Mouse (Mus musculus) CH12.LX (cell line): ENCODE measurements around the gene Gm44511. TPM values are rescaled to one million over a fixed set of nuclear protein-coding genes. Genes with fewer than 3 reads are reported as not detected.
A peak's percentile ranks its signal among the peaks of the same experiment; 100 is the strongest.

Experiments used
- DNase-seq: peaks from one replicate; pipeline ENCODE4 v3.0.0-alpha.2; 2013; ENCODE audit errors: extremely low read depth
- H3K27ac ChIP-seq: 2 replicates; pipeline ENCODE4 v1.5.1; 2012; ENCODE audit warnings: low read depth, mild to moderate bottlenecking, control low read depth, moderate library complexity; ENCODE audit not compliant: insufficient read depth
- H3K27me3 ChIP-seq: replicated peaks from 2 replicates; pipeline ENCODE3; 2012; ENCODE audit warnings: inconsistent platforms
- H3K36me3 ChIP-seq, 2 experiments: replicated peaks in 1 of 2; 2 replicates each; pipeline versions ENCODE3 to v1.6.1; 2012; ENCODE audit warnings: inconsistent platforms in 1 of 2, low read length in 1 of 2, mild to moderate bottlenecking in 1 of 2, mixed read lengths in 1 of 2, moderate library complexity in 1 of 2; ENCODE audit not compliant: control insufficient read depth in 1 of 2, insufficient read depth in 1 of 2
- H3K4me1 ChIP-seq, 2 experiments: 2 replicates each; pipeline ENCODE4 v1.6.1; 2012; ENCODE audit warnings: inconsistent platforms in 1 of 2, moderate library complexity in 1 of 2; ENCODE audit not compliant: insufficient read depth in 2 of 2, control insufficient read depth in 1 of 2
- H3K4me2 ChIP-seq: 2 replicates; pipeline ENCODE4 v1.6.1; 2012; ENCODE audit warnings: low read depth, mild to moderate bottlenecking, control low read depth; ENCODE audit not compliant: poor library complexity, insufficient read depth, severe bottlenecking
- H3K4me3 ChIP-seq, 3 experiments: fragments of 150-350 bp in 1 of 3; sonication (generic) in 1 of 3; replicated peaks in 1 of 3; 2 replicates each; pipeline versions ENCODE3 to v1.5.1; 2011 to 2012; ENCODE audit warnings: low read depth in 2 of 3, low read length in 2 of 3, mild to moderate bottlenecking in 2 of 3, moderate library complexity in 2 of 3, control low read depth in 1 of 3, improper control_type of control experiment in 1 of 3, inconsistent platforms in 1 of 3, mixed read lengths in 1 of 3; ENCODE audit not compliant: poor library complexity in 1 of 3
- H3K79me2 ChIP-seq: replicated peaks from 2 replicates; pipeline ENCODE4 v1.6.1; 2012; ENCODE audit warnings: mild to moderate bottlenecking, moderate library complexity; ENCODE audit not compliant: control insufficient read depth, poor library complexity, insufficient read depth, severe bottlenecking; ENCODE audit errors: extremely low read depth
- H3K9ac ChIP-seq: 2 replicates; pipeline ENCODE4 v1.6.1; 2012; ENCODE audit warnings: low read depth, mild to moderate bottlenecking, control low read depth, moderate library complexity; ENCODE audit not compliant: insufficient read depth
- H3K9me3 ChIP-seq: replicated peaks from 2 replicates; pipeline ENCODE3; 2012; ENCODE audit warnings: low read length, inconsistent platforms, mixed read lengths
- BHLHE40 ChIP-seq: IDR thresholded peaks from 2 replicates; pipeline ENCODE4 v1.6.1; 2011; ENCODE audit warnings: mild to moderate bottlenecking, low read depth, low read length, improper control_type of control experiment
- CHD2 ChIP-seq: IDR thresholded peaks from 2 replicates; pipeline ENCODE4 v1.6.1; 2011; ENCODE audit warnings: low read length, improper control_type of control experiment
- CTCF ChIP-seq, 2 experiments: IDR thresholded peaks in 1 of 2; conservative IDR thresholded peaks in 1 of 2; 2 replicates each; pipeline ENCODE4 v1.5.1; 2011 to 2012; ENCODE audit warnings: low read depth in 2 of 2, low read length in 2 of 2, improper control_type of control experiment in 1 of 2, inconsistent platforms in 1 of 2, mild to moderate bottlenecking in 1 of 2, moderate library complexity in 1 of 2
- E2F4 ChIP-seq: IDR thresholded peaks from 2 replicates; pipeline ENCODE4 v1.6.1; 2011; ENCODE audit warnings: low read depth, low read length, improper control_type of control experiment; ENCODE audit not compliant: insufficient replicate concordance
- ELF1 ChIP-seq: IDR thresholded peaks from 2 replicates; pipeline ENCODE4 v1.6.1; 2014; ENCODE audit warnings: low read depth, mild to moderate bottlenecking, inconsistent platforms, low read length, improper control_type of control experiment
- EP300 ChIP-seq: IDR thresholded peaks from 2 replicates; pipeline ENCODE4 v1.6.1; 2011; ENCODE audit warnings: low read length, improper control_type of control experiment
- ETS1 ChIP-seq: conservative IDR thresholded peaks from 2 replicates; pipeline ENCODE4 v1.6.1; 2012; ENCODE audit warnings: low read depth, mild to moderate bottlenecking, inconsistent platforms, low read length, improper control_type of control experiment, moderate library complexity
- GABPA ChIP-seq: IDR thresholded peaks from 2 replicates; pipeline ENCODE4 v1.6.1; 2012; ENCODE audit warnings: low read depth, low read length, improper control_type of control experiment, inconsistent platforms; ENCODE audit not compliant: insufficient replicate concordance
- HCFC1 ChIP-seq: IDR thresholded peaks from 2 replicates; pipeline ENCODE4 v1.6.1; 2012; ENCODE audit warnings: low read depth, mild to moderate bottlenecking, inconsistent platforms, low read length, improper control_type of control experiment
- IRF4 ChIP-seq: IDR thresholded peaks from 2 replicates; pipeline ENCODE4 v1.6.1; 2014; ENCODE audit warnings: low read depth, mild to moderate bottlenecking, inconsistent platforms, low read length, improper control_type of control experiment
- JUN ChIP-seq: IDR thresholded peaks from 2 replicates; pipeline ENCODE4 v1.6.1; 2011; ENCODE audit warnings: low read depth, mild to moderate bottlenecking, low read length, improper control_type of control experiment, moderate library complexity; ENCODE audit not compliant: insufficient read depth
- JUND ChIP-seq: conservative IDR thresholded peaks from 2 replicates; pipeline ENCODE4 v1.6.1; 2011; ENCODE audit warnings: low read depth, low read length, improper control_type of control experiment
- KAT2A ChIP-seq: IDR thresholded peaks from 2 replicates; pipeline ENCODE4 v1.6.1; 2012; ENCODE audit warnings: low read length, improper control_type of control experiment, inconsistent platforms; ENCODE audit not compliant: insufficient replicate concordance
- MAX ChIP-seq: IDR thresholded peaks from 2 replicates; pipeline ENCODE4 v1.6.1; 2011; ENCODE audit warnings: low read length, improper control_type of control experiment
- MAZ ChIP-seq: IDR thresholded peaks from 2 replicates; pipeline ENCODE4 v1.6.1; 2012; ENCODE audit warnings: low read depth, mild to moderate bottlenecking, inconsistent platforms, low read length, improper control_type of control experiment, moderate library complexity
- MXI1 ChIP-seq: IDR thresholded peaks from 2 replicates; pipeline ENCODE4 v1.6.1; 2011; ENCODE audit warnings: mild to moderate bottlenecking, low read depth, low read length, improper control_type of control experiment
- MYC ChIP-seq: IDR thresholded peaks from 2 replicates; pipeline ENCODE4 v1.6.1; 2011; ENCODE audit warnings: low read depth, mild to moderate bottlenecking, improper control_type of control experiment, low read length
- PAX5 ChIP-seq: IDR thresholded peaks from 2 replicates; pipeline ENCODE4 v1.6.1; 2012; ENCODE audit warnings: low read length, inconsistent platforms, mixed read lengths
- POLR2A ChIP-seq: IDR thresholded peaks from 2 replicates; pipeline ENCODE4 v1.6.1; 2011; ENCODE audit warnings: low read depth, mild to moderate bottlenecking, improper control_type of control experiment, low read length
- POLR2AphosphoS2 ChIP-seq: IDR thresholded peaks from 2 replicates; pipeline ENCODE4 v1.6.1; 2011; ENCODE audit warnings: low read depth, low read length, improper control_type of control experiment
- RAD21 ChIP-seq: IDR thresholded peaks from 2 replicates; pipeline ENCODE4 v1.6.1; 2011; ENCODE audit warnings: low read depth, mild to moderate bottlenecking, low read length, improper control_type of control experiment, moderate library complexity
- SIN3A ChIP-seq: IDR thresholded peaks from 2 replicates; pipeline ENCODE4 v1.6.1; 2012; ENCODE audit warnings: low read length, improper control_type of control experiment, inconsistent platforms
- SMC3 ChIP-seq: IDR thresholded peaks from 2 replicates; pipeline ENCODE4 v1.6.1; 2011; ENCODE audit warnings: low read depth, low read length, improper control_type of control experiment
- TBP ChIP-seq: conservative IDR thresholded peaks from 2 replicates; pipeline ENCODE4 v1.6.1; 2011; ENCODE audit warnings: low read depth, low read length, improper control_type of control experiment
- TCF12 ChIP-seq: IDR thresholded peaks from 2 replicates; pipeline ENCODE4 v1.6.1; 2014; ENCODE audit warnings: low read depth, mild to moderate bottlenecking, inconsistent platforms, low read length, improper control_type of control experiment
- UBTF ChIP-seq: IDR thresholded peaks from 2 replicates; pipeline ENCODE4 v1.6.1; 2012; ENCODE audit warnings: low read depth, mild to moderate bottlenecking, inconsistent platforms, low read length, improper control_type of control experiment, moderate library complexity
- USF1 ChIP-seq: IDR thresholded peaks from 2 replicates; pipeline ENCODE4 v1.6.1; 2014; ENCODE audit warnings: low read depth, mild to moderate bottlenecking, inconsistent platforms, low read length, improper control_type of control experiment
- ZKSCAN1 ChIP-seq: IDR thresholded peaks from 2 replicates; pipeline ENCODE4 v1.6.1; 2012; ENCODE audit warnings: low read depth, inconsistent platforms, low read length, improper control_type of control experiment, borderline replicate concordance
- ZMIZ1 ChIP-seq: IDR thresholded peaks from 2 replicates; pipeline ENCODE4 v1.6.1; 2012; ENCODE audit warnings: low read depth, mild to moderate bottlenecking, inconsistent platforms, low read length, improper control_type of control experiment
- ZNF384 ChIP-seq: IDR thresholded peaks from 2 replicates; pipeline ENCODE4 v1.6.1; 2012; ENCODE audit warnings: low read depth, low read length, improper control_type of control experiment, inconsistent platforms
- dilution Hi-C: fragments of 300-500 bp; cut with MboI; formaldehyde crosslinking; loops from 2 replicates; pipeline ENCODE4 v1.14.3; 2020; ENCODE audit warnings: low sequenced_read_pairs; ENCODE audit not compliant: extremely low pct_unique_long_range_greater_than_20kb, extremely low pct_ligation_motif_present
- in situ Hi-C: fragments of 300-500 bp; cut with MboI; formaldehyde crosslinking; loops from 3 replicates; pipeline ENCODE4 v1.14.3; 2019; ENCODE audit warnings: low sequenced_read_pairs, low pct_ligation_motif_present, low pct_unique_long_range_greater_than_20kb, mixed read lengths
- polyA plus RNA-seq: library from polyadenylated mRNA; unstranded; fragments of >175 nt; gene quantifications from 2 replicates; pipeline ENCODE4 v1.2.1, GENCODE M21; 2012; ENCODE audit warnings: low read depth; ENCODE audit not compliant: insufficient read length
- total RNA-seq, 2 experiments: library from RNA; depleted of rRNA; stranded (reverse); fragments of 300-350 nt in 1 of 2; fragments of >200 nt in 1 of 2; gene quantifications; 2 replicates each; pipeline ENCODE4 v1.2.3; 2012 to 2014

Gene Gm44511
- total and polyA plus RNA-seq, 3 experiments = not detected

- Histone ChIP-seq H3K4me3 (peak overlapping the region; percentile 62 to 75 (median 69)), H3K4me1 (peaks cover 8 to 43% of the 10 kb centered on the region in 2 experiments; a peak in 3 of 4 replicates), H3K27me3 (no peaks in the 10 kb centered on the region)
- in situ Hi-C loops = loop anchor here (5.0 kb wide), 2 partner anchors 33 to 78 kb away; no protein-coding TSS in a partner anchor
- peak; percentile 4; the same call in 1 of the 2 replicates for TF ChIP-seq MXI1
- 0 out of 2 replicates have a peak, but pooled peaks have one; percentile 8 for TF ChIP-seq MYC
- no peak for TF ChIP-seq JUND
- TF ChIP-seq, all 38 proteins: peak for 2
- Histone ChIP-seq H3K36me3 (no peaks in the 10 kb centered on the region), H3K4me2 (peak overlapping the region; percentile 50; the same call in 1 of the 2 replicates), H3K9me3 (no peaks in the 10 kb centered on the region), H3K79me2 (no peaks in the 10 kb centered on the region), H3K9ac (peak overlapping the region; percentile 28; the same call in 1 of the 2 replicates), H3K27ac (no peak overlapping the region)
- DNase-seq = peak; percentile 44
- dilution Hi-C loops = no loop called here
Measured at GRCm38 (mm10) chr6:128764598-128764997, 61.5 kb downstream of the Gm44511 start.

GRCm38 (mm10) chr6:128763736-128764523, 62.2 kb downstream of the Gm44511 start:
- dilution Hi-C loops (no loop called here), in situ Hi-C loops (loop anchor here (5.0 kb wide), 2 partner anchors 33 to 78 kb away; no protein-coding TSS in a partner anchor)
- Histone ChIP-seq H3K4me3 (peak overlapping the region; percentile 62 to 75 (median 69)), H3K36me3 (no peaks in the 10 kb centered on the region), H3K27me3 (no peaks in the 10 kb centered on the region), H3K9ac (peak overlapping the region; percentile 28; the same call in 1 of the 2 replicates), H3K79me2 (no peaks in the 10 kb centered on the region), H3K9me3 (no peaks in the 10 kb centered on the region), H3K4me2 (peak overlapping the region; percentile 44), H3K4me1 (peaks cover 10 to 44% of the 10 kb centered on the region in 2 experiments; a peak in 3 of 4 replicates), H3K27ac (peak overlapping the region; percentile 9; the same call in 1 of the 2 replicates)
- DNase-seq = peak; percentile 90
- TF ChIP-seq CHD2 = no peak
- TF ChIP-seq MAX = no peak
- TF ChIP-seq MAZ = no peak
- TF ChIP-seq SMC3 = peak; percentile 26; the same call in 1 of the 2 replicates
- no peak; the same call in 1 of the 2 replicates for TF ChIP-seq BHLHE40
- TF ChIP-seq RAD21 = no peak; the same call in none of the 2 replicates
- TF ChIP-seq HCFC1 = no peak
- TF ChIP-seq UBTF = no peak
- no peak for TF ChIP-seq EP300
- peak; percentile 99 for TF ChIP-seq TBP
- TF ChIP-seq ZKSCAN1 = no peak
- 0 out of 2 replicates have a peak, but pooled peaks have one; percentile 20 for TF ChIP-seq IRF4
- peak; percentile 67 for TF ChIP-seq SIN3A
- peak; percentile 98 for TF ChIP-seq ELF1
- peak; percentile 79; the same call in 1 of the 2 replicates for TF ChIP-seq KAT2A
- no peak for TF ChIP-seq USF1
- TF ChIP-seq ZMIZ1 = no peak
- no peak for TF ChIP-seq PAX5
- TF ChIP-seq MXI1 = peak; percentile 75
- TF ChIP-seq JUND = peak; percentile 62; the same call in 1 of the 2 replicates
- TF ChIP-seq TCF12 = 0 out of 2 replicates have a peak, but pooled peaks have one; percentile 28
- peak in 1 of 2 experiments; percentile 39; a peak in 2 of 4 replicates for TF ChIP-seq CTCF (conservative IDR thresholded peaks at IDR 0.05 in 1 of 2, IDR thresholded peaks at IDR 0.05 in 1 of 2; ENCODE audit: low read depth in 2 of 2, low read length in 2 of 2)
- no peak for TF ChIP-seq POLR2AphosphoS2
- TF ChIP-seq POLR2A = peak; percentile 35; the same call in 1 of the 2 replicates
- TF ChIP-seq JUN = 0 out of 2 replicates have a peak, but pooled peaks have one; percentile 53
- TF ChIP-seq E2F4 = peak; percentile 95; the same call in 1 of the 2 replicates
- TF ChIP-seq ETS1 = no peak
- TF ChIP-seq ZNF384 = no peak
- no peak for TF ChIP-seq GABPA
